Mouse (Mus musculus): ENCODE data around the gene Arid3c. TPM values are rescaled to one million over a fixed set of nuclear protein-coding genes. Genes with fewer than 3 reads are reported as not detected.

Gene Arid3c
- polyA plus RNA-seq, 1 experiment from 2014 or later, result 0.47 TPM

- Histone ChIP-seq H3K27me3 (ENCODE audit: control insufficient read depth, insufficient read depth, low read length) (no peaks in the 10 kb centered on the region), H3K9me3 (ENCODE audit: control insufficient read depth, low read length) (no peaks in the 10 kb centered on the region), H3K9ac (replicated peaks; ENCODE audit: low read length) (no peak overlapping the region), H3K4me3 (replicated peaks; ENCODE audit: low read depth, low read length) (no peak overlapping the region), H3K36me3 (ENCODE audit: control insufficient read depth, insufficient read depth, low read length) (peaks cover 10% of the 10 kb centered on the region), H3K27ac (replicated peaks; ENCODE audit: low read depth, low read length) (0 out of 2 replicates have a peak overlapping the region, but pooled peaks have one; percentile 22), H3K4me2 (ENCODE audit: low read length) (no peak overlapping the region), H3K4me1 (ENCODE audit: control insufficient read depth, insufficient read depth, low read length) (peaks cover 19% of the 10 kb centered on the region)
- peak; percentile 28 for DNase-seq
- peak; percentile 31; the same call in 1 of the 2 replicates for ATAC-seq (ENCODE audit: low FRiP score, low TSS enrichment)
- 41% methylated on average over 8 of the region's 8 CpGs for WGBS
Observed at GRCm38 (mm10) chr4:41762099-41762687, 31.3 kb upstream of the Arid3c start.

- no peaks in the 10 kb centered on the region for H3K27me3 ChIP-seq (ENCODE audit: control insufficient read depth, insufficient read depth, low read length)
- H3K27ac ChIP-seq (replicated peaks; ENCODE audit: low read depth, low read length), result peak overlapping the region; percentile 22; the same call in 1 of the 2 replicates
- no peak overlapping the region for H3K9ac ChIP-seq (replicated peaks; ENCODE audit: low read length)
- no peaks in the 10 kb centered on the region for H3K9me3 ChIP-seq (ENCODE audit: control insufficient read depth, low read length)
- H3K36me3 ChIP-seq (ENCODE audit: control insufficient read depth, insufficient read depth, low read length), result peaks cover 11% of the 10 kb centered on the region
- DNase-seq, result no peak
- H3K4me3 ChIP-seq (replicated peaks; ENCODE audit: low read depth, low read length), result no peak overlapping the region
- peaks cover 19% of the 10 kb centered on the region for H3K4me1 ChIP-seq (ENCODE audit: control insufficient read depth, insufficient read depth, low read length)
- no peak for ATAC-seq (ENCODE audit: low FRiP score, low TSS enrichment)
- H3K4me2 ChIP-seq (ENCODE audit: low read length), result no peak overlapping the region
Observed at GRCm38 (mm10) chr4:41761680-41762079, 30.7 kb upstream of the Arid3c start.

DNA sequence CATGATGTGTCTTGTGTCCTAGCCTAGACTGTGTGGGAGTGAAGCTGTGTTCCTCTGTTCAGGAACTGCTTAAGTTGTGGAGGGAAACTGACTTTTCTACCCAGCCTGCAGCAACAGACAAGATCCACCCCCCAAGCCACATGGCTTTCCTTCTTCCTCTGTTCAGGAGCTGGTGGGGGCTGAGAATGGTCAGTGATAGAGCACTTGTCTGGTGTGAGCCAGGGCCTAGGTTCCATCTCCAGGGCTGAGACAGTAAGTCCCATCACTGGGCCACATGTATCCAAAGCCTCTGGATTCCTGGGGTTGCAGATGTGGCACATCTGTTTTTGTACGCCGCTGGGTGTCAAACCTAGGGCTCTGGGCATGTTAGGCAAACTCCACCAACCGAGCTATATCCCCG is 30.0 kb upstream of the Arid3c start:
- no peaks in the 10 kb centered on the region for H3K27me3 ChIP-seq (ENCODE audit: control insufficient read depth, insufficient read depth, low read length)
- no peaks in the 10 kb centered on the region for H3K9me3 ChIP-seq (ENCODE audit: control insufficient read depth, low read length)
- H3K4me2 ChIP-seq (ENCODE audit: low read length), result peak overlapping the region; percentile 54
- H3K4me1 ChIP-seq (ENCODE audit: control insufficient read depth, insufficient read depth, low read length), result peaks cover 24% of the 10 kb centered on the region
- no peak overlapping the region for H3K27ac ChIP-seq (replicated peaks; ENCODE audit: low read depth, low read length)
- H3K36me3 ChIP-seq (ENCODE audit: control insufficient read depth, insufficient read depth, low read length), result peaks cover 11% of the 10 kb centered on the region
- peak overlapping the region; percentile 32 for H3K4me3 ChIP-seq (replicated peaks; ENCODE audit: low read depth, low read length)
- ATAC-seq (ENCODE audit: low FRiP score, low TSS enrichment) (no peak), DNase-seq (no peak)
- peak overlapping the region; percentile 58; the same call in 1 of the 2 replicates for H3K9ac ChIP-seq (replicated peaks; ENCODE audit: low read length)
- 90% methylated on average over 4 of the region's 4 CpGs for WGBS

DNA sequence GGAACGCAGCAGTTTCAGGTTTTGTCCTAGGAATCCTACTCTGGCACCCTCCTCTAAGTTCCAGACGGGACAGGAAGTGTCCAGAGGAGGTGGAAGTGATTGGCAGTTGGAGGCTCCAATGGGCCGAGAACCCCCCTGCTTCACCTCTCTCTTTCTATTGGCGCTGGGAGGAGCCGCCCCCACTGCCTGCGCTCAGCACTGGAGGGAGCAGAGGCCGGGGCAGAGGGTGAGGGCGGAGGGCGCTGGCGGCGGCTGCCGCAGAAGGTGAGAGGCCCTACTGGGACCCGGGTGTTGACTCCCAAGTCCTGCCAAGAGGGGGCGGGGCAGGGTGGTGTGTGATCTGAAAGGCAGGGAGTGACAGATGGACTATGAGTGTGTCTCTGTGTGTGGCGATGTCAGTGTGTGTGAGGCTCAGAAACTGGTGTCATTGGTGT is 29.4 kb upstream of the Arid3c start:
- WGBS, result 1% methylated on average over 15 of the region's 15 CpGs
- peak overlapping the region; percentile 58 for H3K9ac ChIP-seq (replicated peaks; ENCODE audit: low read length)
- peak; percentile 66; the same call in 1 of the 2 replicates for ATAC-seq (ENCODE audit: low FRiP score, low TSS enrichment)
- H3K9me3 ChIP-seq (ENCODE audit: control insufficient read depth, low read length), result no peaks in the 10 kb centered on the region
- H3K4me1 ChIP-seq (ENCODE audit: control insufficient read depth, insufficient read depth, low read length), result peaks cover 24% of the 10 kb centered on the region
- peaks cover 11% of the 10 kb centered on the region for H3K36me3 ChIP-seq (ENCODE audit: control insufficient read depth, insufficient read depth, low read length)
- peak; percentile 78 for DNase-seq
- peak overlapping the region; percentile 32 for H3K4me3 ChIP-seq (replicated peaks; ENCODE audit: low read depth, low read length)
- no peak overlapping the region for H3K27ac ChIP-seq (replicated peaks; ENCODE audit: low read depth, low read length)
- peak overlapping the region; percentile 54 for H3K4me2 ChIP-seq (ENCODE audit: low read length)
- no peaks in the 10 kb centered on the region for H3K27me3 ChIP-seq (ENCODE audit: control insufficient read depth, insufficient read depth, low read length)

GRCm38 (mm10) chr4:41759656-41760287 is 28.8 kb upstream of the Arid3c start:
- DNase-seq (no peak), ATAC-seq (ENCODE audit: low FRiP score, low TSS enrichment) (no peak)
- H3K27ac ChIP-seq (replicated peaks; ENCODE audit: low read depth, low read length), result no peak overlapping the region
- peak overlapping the region; percentile 54 for H3K4me2 ChIP-seq (ENCODE audit: low read length)
- no peaks in the 10 kb centered on the region for H3K9me3 ChIP-seq (ENCODE audit: control insufficient read depth, low read length)
- WGBS, result 40% methylated on average over 6 of the region's 6 CpGs
- H3K27me3 ChIP-seq (ENCODE audit: control insufficient read depth, insufficient read depth, low read length), result no peaks in the 10 kb centered on the region
- H3K4me1 ChIP-seq (ENCODE audit: control insufficient read depth, insufficient read depth, low read length), result peaks cover 24% of the 10 kb centered on the region
- H3K9ac ChIP-seq (replicated peaks; ENCODE audit: low read length), result peak overlapping the region; percentile 58
- H3K4me3 ChIP-seq (replicated peaks; ENCODE audit: low read depth, low read length), result peak overlapping the region; percentile 32
- peaks cover 11% of the 10 kb centered on the region for H3K36me3 ChIP-seq (ENCODE audit: control insufficient read depth, insufficient read depth, low read length)

- Histone ChIP-seq H3K9ac (replicated peaks; ENCODE audit: low read length) (no peak overlapping the region), H3K4me3 (replicated peaks; ENCODE audit: low read depth, low read length) (no peak overlapping the region), H3K9me3 (ENCODE audit: control insufficient read depth, low read length) (no peaks in the 10 kb centered on the region), H3K27me3 (ENCODE audit: control insufficient read depth, insufficient read depth, low read length) (no peaks in the 10 kb centered on the region), H3K4me1 (ENCODE audit: control insufficient read depth, insufficient read depth, low read length) (peaks cover 24% of the 10 kb centered on the region), H3K36me3 (ENCODE audit: control insufficient read depth, insufficient read depth, low read length) (peaks cover 11% of the 10 kb centered on the region), H3K27ac (replicated peaks; ENCODE audit: low read depth, low read length) (no peak overlapping the region), H3K4me2 (ENCODE audit: low read length) (no peak overlapping the region)
- WGBS, result 87% methylated on average over 9 of the region's 9 CpGs
- ATAC-seq (ENCODE audit: low FRiP score, low TSS enrichment) (no peak), DNase-seq (no peak)
Observed at GRCm38 (mm10) chr4:41759206-41759605, 28.3 kb upstream of the Arid3c start.

DNA sequence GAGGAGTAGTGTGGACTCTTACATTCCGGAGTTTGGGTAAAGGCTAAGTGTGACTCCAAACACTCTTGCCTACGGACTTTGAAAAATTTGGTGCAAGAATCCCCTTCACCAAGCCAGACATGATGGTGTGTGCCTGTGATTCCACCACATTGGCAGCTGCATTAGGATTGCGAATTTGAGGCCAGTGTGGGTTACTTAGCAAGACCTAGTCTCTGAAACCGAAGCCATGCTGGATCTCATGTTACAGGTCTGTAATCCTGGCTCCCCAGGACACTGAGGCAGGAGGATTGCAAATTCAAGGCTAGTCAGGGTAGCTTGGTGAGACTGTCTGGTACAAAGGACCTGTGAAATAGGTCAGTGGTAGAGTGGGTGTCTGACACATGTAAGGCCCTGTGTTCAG is 27.8 kb upstream of the Arid3c start:
- Histone ChIP-seq H3K4me2 (ENCODE audit: low read length) (no peak overlapping the region), H3K9ac (replicated peaks; ENCODE audit: low read length) (no peak overlapping the region), H3K27ac (replicated peaks; ENCODE audit: low read depth, low read length) (no peak overlapping the region), H3K4me1 (ENCODE audit: control insufficient read depth, insufficient read depth, low read length) (peaks cover 24% of the 10 kb centered on the region), H3K36me3 (ENCODE audit: control insufficient read depth, insufficient read depth, low read length) (peaks cover 11% of the 10 kb centered on the region), H3K9me3 (ENCODE audit: control insufficient read depth, low read length) (no peaks in the 10 kb centered on the region), H3K27me3 (ENCODE audit: control insufficient read depth, insufficient read depth, low read length) (no peaks in the 10 kb centered on the region), H3K4me3 (replicated peaks; ENCODE audit: low read depth, low read length) (no peak overlapping the region)
- DNase-seq (no peak), ATAC-seq (ENCODE audit: low FRiP score, low TSS enrichment) (no peak)
- 95% methylated on average over 4 of the region's 4 CpGs for WGBS

DNA sequence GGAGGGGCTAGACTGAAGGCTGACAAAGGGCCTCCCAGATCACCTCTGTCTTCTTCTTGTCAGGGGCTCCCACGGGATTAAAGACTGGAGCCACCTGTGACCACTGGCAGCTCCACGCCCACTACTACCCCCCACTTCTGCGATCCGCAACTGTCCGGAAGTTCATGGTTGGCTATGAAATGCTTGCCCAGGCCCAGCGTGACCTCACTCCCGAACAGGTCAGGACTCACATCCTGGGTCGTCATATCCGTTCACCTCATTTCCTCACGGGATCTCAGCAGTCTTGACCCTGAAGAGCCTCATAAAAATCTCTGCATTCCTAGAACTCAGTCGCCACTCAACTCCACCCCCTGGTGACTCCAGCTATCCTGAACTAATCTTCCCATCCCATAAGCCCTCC is 27.1 kb upstream of the Arid3c start:
- peaks cover 11% of the 10 kb centered on the region for H3K36me3 ChIP-seq (ENCODE audit: control insufficient read depth, insufficient read depth, low read length)
- H3K4me3 ChIP-seq (replicated peaks; ENCODE audit: low read depth, low read length), result no peak overlapping the region
- no peak overlapping the region for H3K4me2 ChIP-seq (ENCODE audit: low read length)
- peaks cover 24% of the 10 kb centered on the region for H3K4me1 ChIP-seq (ENCODE audit: control insufficient read depth, insufficient read depth, low read length)
- H3K9ac ChIP-seq (replicated peaks; ENCODE audit: low read length), result no peak overlapping the region
- ATAC-seq (ENCODE audit: low FRiP score, low TSS enrichment) (no peak), DNase-seq (no peak)
- H3K27me3 ChIP-seq (ENCODE audit: control insufficient read depth, insufficient read depth, low read length), result no peaks in the 10 kb centered on the region
- H3K27ac ChIP-seq (replicated peaks; ENCODE audit: low read depth, low read length), result no peak overlapping the region
- WGBS, result 84% methylated on average over 11 of the region's 11 CpGs
- no peaks in the 10 kb centered on the region for H3K9me3 ChIP-seq (ENCODE audit: control insufficient read depth, low read length)

DNA sequence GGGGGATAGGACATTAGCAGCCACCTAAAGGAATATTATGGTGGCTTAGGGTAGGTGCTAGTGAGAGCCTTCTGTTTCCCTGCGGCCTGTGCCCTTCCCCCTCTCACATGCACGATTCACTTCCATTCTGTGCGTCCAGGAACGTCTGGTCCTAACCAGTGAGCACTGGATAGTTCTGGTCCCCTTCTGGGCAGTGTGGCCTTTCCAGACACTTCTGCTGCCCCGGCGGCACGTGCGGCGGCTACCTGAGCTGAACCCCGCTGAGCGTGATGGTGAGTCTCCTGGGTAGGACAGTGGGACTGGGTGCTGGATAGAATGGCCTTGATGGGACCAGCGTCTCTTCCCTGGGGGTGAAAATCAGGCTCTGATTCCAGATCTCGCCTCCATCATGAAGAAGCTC is 26.4 kb upstream of the Arid3c start:
- no peak for DNase-seq
- Histone ChIP-seq H3K4me2 (ENCODE audit: low read length) (no peak overlapping the region), H3K36me3 (ENCODE audit: control insufficient read depth, insufficient read depth, low read length) (peaks cover 11% of the 10 kb centered on the region), H3K9me3 (ENCODE audit: control insufficient read depth, low read length) (no peaks in the 10 kb centered on the region), H3K27ac (replicated peaks; ENCODE audit: low read depth, low read length) (no peak overlapping the region), H3K9ac (replicated peaks; ENCODE audit: low read length) (no peak overlapping the region), H3K27me3 (ENCODE audit: control insufficient read depth, insufficient read depth, low read length) (no peaks in the 10 kb centered on the region), H3K4me1 (ENCODE audit: control insufficient read depth, insufficient read depth, low read length) (peaks cover 24% of the 10 kb centered on the region), H3K4me3 (replicated peaks; ENCODE audit: low read depth, low read length) (no peak overlapping the region)
- ATAC-seq (ENCODE audit: low FRiP score, low TSS enrichment), result no peak
- 92% methylated on average over 13 of the region's 13 CpGs for WGBS
